Mouse (Mus musculus) CD8-positive naive resting alpha-beta T cell, adult 2 months (primary cell): ENCODE results near the gene Dusp13.

Experiments
- DNase-seq, 2 experiments: peaks; one replicate each; pipeline ENCODE4 v3.0.0; 2022; ENCODE audit warnings: low read depth in 2 of 2, low spot score in 2 of 2

Dusp13 gene

DNA sequence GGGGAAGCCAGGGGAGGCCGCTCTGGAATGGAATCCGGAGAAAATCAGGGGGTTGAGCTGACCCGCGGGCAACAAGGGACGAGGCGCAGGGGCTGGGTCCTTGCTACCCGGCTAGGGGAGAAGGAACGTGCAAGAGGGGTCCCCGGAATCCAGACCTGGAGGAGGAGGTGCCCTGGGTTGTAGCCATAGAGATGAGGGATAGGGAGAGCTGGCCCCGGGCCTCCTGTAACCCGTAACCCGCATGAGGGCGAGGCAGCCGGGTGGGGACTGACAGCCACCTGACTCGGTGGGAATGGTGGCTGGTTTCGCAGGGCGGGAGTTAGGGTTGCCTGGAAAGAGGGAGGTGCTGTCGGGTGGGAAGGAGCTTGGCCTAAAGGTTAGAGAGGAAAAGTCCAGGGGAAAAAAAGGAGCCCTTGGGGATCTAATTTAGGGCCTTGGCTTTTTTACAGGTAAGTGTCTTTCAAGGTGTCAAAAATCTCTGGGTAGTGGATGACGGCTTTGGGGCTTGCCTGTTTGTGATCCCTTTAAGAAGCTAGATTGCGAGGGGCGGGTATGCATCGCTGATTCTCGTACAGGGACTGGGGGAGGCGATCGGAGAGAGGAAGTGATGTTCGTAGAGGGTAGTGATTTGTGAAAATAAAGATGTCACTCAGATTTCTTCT lies at the start of gene Dusp13:
Gene Dusp13, minus strand, starts transcription at position 301 of the 662 bp plus-strand sequence.
- peak; percentile 72 to 74 for DNase-seq

DNA sequence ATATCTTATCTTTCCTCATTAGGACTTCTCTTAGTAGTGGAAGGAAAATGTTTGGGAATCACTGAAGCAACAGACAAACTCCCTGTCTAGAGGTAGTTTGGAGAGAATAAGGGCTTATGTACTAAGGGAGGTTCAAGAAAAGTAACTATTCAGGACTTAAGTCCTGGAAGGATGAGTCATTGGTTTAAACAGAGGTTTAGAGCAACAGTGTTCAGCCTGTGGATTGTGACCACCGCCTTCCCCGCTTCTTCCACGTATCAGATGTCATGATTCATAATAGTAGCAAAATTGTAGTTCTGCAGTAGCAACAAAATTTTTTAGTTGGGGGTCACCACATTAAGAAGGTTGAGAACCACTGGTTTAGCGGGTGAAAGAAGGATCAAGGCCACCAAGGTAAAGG lies 49.7 kb upstream of the Dusp13 start:
- no peak for DNase-seq

GRCm38 (mm10) chr14:21792250-21792649 lies 41.3 kb upstream of the Dusp13 start:
- DNase-seq: no peak

- DNase-seq: no peak
Observed at GRCm38 (mm10) chr14:21791722-21792121, 40.7 kb upstream of the Dusp13 start.

DNA sequence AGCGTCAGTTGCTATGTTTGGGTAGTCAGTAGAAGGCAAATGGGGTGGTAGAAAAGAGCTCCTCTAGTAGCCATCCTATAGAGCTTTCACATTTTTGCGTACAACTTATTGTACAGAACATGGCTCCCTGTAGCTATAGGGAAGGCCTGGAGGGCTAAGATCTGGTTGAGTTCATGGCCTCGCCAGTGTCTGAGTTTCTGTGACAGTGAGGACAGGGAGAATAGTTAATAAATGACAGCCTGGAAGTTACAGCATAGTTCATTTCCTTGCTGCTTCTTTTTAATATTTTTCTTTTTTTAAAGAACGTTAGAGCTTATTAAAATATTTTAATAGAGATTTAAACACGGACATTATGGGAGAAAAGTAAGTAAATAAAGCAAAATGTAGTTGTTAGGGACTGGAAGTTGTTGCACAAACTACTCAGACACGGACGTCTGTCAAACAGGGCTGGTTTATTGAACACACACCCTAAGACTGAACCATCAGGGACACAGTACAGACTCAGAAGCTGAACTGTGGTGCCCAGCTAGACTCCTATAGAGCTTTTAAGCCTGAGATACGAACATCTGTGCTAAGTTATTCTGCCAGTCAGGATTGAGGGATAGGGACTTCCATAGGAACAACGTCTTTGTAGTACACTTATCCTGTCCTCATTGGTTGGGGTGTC lies 39.7 kb upstream of the Dusp13 start:
- no peak for DNase-seq

DNA sequence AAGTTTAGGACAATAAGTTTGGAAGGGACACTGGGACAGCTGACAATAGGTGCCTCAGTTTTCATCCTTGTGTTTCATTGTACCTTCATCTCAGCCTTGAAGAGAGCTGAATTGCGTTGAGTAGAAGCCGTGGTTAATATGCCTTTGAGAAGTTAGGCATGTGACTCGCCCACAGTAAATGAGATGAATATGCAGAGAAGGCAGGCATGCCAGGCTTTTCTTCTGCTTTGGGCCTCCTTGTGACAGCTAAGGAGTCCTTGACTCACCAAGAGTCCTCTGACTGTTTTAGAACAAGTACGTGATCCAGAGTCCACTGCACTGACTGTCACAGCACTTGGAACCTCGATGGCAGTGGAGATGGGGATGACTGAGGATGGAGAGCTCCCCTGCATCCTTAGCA lies 37.1 kb upstream of the Dusp13 start:
- DNase-seq: no peak

- no peak for DNase-seq
Observed at GRCm38 (mm10) chr14:21787374-21787773, 36.4 kb upstream of the Dusp13 start.

DNA sequence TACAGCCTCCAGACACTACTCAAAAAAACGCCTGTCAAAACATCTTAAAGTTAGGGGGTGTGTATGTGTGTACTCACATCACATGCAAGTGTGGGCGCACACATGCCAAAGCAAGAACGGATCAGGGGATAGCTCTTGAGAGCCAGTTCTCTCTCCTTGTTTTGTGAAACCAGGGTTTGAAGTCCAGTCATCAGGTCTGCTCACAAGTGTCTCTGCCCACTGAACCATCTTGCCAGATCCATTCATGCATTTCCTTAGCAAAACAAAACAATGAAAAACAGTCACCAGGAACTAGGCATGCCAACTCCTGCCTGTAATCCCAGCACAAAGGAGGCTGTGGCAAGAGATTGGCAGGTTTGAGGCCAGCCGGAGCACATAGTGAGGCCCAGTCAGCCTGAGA lies 35.5 kb upstream of the Dusp13 start:
- DNase-seq: no peak

GRCm38 (mm10) chr14:21776201-21776600 lies 25.2 kb upstream of the Dusp13 start:
- no peak for DNase-seq

- DNase-seq: no peak
Observed at GRCm38 (mm10) chr14:21773946-21774345, 23.0 kb upstream of the Dusp13 start.

DNA sequence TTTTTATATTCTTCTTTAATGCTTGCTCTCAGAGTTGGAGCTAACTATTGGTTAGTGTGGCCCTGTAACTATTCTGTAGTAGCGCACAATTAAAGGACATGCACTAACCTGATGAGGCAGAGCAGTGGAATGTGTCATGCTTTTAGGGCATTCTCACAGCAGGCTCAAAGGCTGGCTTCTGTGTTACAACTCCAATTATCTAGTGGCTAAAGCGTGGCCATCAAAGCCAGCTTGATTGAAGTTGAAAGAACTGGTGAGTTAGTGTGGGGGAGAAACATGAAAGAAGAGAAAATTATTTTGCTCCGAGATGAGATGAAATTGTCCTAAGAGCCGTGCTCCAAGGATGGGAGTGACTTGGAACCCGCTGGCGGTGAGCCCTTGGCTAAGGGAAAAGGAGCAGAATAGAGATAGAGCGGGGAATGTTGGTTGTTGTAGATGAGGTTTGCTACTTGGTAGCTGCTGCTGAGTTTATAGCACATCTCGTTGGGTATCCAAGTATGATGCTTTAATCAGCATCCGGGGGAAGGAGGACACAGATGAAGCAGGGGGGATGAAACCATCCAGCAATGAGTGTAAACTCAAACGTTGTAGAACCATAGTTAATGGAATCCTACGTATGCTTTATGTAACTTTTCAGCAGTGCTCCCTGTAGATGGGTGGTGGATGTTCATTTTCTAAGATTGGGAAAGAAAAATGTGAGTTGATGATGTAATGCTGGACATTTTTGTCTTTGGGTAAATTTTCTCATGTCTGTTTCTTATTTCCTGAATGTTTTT lies 21.7 kb upstream of the Dusp13 start:
- no peak for DNase-seq

- DNase-seq: no peak
Observed at GRCm38 (mm10) chr14:21766398-21766958, 15.5 kb upstream of the Dusp13 start.

GRCm38 (mm10) chr14:21765754-21766397 lies 14.9 kb upstream of the Dusp13 start:
- DNase-seq: no peak

DNA sequence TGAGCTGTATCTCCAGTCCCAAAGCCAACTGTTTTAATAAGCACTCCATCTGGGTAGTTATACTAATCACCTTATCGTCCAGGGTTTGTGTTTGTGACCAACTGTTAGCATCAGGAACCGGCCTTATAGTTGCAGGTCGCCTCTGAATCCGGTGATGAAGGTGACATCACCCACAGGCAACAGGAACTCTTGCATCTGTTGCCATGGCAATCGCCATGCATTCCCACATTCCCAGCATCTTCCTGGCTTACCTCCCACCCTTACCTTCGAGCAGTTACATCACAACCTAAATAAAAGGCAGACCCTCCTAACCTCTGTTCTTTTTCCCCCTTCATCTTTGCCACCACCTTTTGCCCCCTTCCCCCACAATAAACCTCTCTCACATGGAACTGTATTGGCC lies 13.7 kb upstream of the Dusp13 start:
- no peak for DNase-seq

DNA sequence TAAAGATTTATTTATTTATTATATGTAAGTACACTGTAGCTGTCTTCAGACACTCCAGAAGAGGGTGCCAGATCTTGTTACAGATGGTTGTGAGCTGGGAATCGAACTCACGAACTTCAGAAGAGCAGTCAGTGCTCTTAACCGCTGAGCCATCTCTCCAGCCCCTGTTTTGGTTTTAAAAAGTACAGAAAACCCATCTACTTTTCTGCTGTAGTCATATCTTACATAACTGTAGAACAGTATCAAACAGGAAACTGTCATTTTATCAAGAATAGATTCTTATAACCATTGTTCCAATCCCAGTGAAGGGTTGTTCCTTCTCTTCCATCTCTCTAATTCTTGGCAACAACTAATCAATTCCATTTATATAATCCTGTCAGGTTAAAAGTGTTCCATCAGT lies 12.8 kb upstream of the Dusp13 start:
- DNase-seq: no peak

GRCm38 (mm10) chr14:21761560-21761959 lies 10.6 kb upstream of the Dusp13 start:
- no peak for DNase-seq

DNA sequence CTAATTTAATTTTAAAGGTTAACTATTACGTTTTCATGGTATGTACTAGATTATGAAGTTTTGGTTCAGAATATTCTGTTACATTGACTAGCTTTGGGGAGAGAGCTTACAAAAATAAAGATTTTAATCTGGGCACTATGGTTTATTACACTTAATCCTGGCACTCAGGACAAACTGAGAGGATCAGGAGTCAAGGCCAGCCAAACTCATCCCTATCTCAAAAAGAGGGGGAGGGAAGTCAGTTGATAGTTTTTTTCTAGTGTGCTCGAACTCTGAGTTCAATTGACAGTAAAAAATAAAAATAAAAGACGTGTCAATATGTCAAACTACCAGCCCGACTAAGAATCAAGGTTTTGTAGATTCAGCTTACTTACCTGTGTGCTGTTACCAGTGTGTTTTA lies 2.4 kb upstream of the Dusp13 start:
- no peak for DNase-seq

GRCm38 (mm10) chr14:21752411-21752810 lies 1.4 kb upstream of the Dusp13 start:
- no peak for DNase-seq

- DNase-seq: peak; percentile 75 to 82
Observed at GRCm38 (mm10) chr14:21750008-21750880, 737 bp downstream of the Dusp13 start, which contains the start of gene Samd8. Samd8 (plus strand) TSS chr14:21750531.

GRCm38 (mm10) chr14:21748142-21748870 lies 2.7 kb downstream of the Dusp13 start:
- peak in 1 of 2 experiments; percentile 38 for DNase-seq
